Mouse (Mus musculus) spleen, adult 2 months (tissue): ENCODE results near the gene Esyt1. TPM values are rescaled to one million over a fixed set of nuclear protein-coding genes. Genes with fewer than 3 reads are reported as not detected.
"Not testable (repeated sequence)": the region's sequence is repeated elsewhere in the genome, so short reads cannot be mapped to it uniquely, and the experiment has no call there.

Experiments
- DNase-seq, 2 experiments: peaks; one replicate each; pipeline versions ENCODE4 v3.0.0 to v3.0.0-alpha.2; 2012 to 2021; ENCODE audit warnings: low spot score in 2 of 2, low read depth in 1 of 2
- H3K27ac ChIP-seq: fragments of 200-500 bp; 2 replicates; pipeline ENCODE4 v1.5.1; 2012; ENCODE audit warnings: low read length, inconsistent platforms; ENCODE audit not compliant: insufficient read depth
- H3K27me3 ChIP-seq: fragments of 200-500 bp; 2 replicates; pipeline ENCODE4 v1.6.1; 2012; ENCODE audit warnings: mild to moderate bottlenecking, moderate library complexity, low read length, inconsistent platforms; ENCODE audit not compliant: control insufficient read depth, insufficient read depth
- H3K36me3 ChIP-seq: fragments of 200-500 bp; 2 replicates; pipeline ENCODE4 v1.6.1; 2012; ENCODE audit warnings: mild to moderate bottlenecking, low read length, inconsistent platforms; ENCODE audit not compliant: control insufficient read depth, insufficient read depth
- H3K4me1 ChIP-seq: fragments of 200-500 bp; 2 replicates; pipeline ENCODE4 v1.6.1; 2011; ENCODE audit warnings: inconsistent platforms; ENCODE audit not compliant: control insufficient read depth, insufficient read depth, insufficient read length
- H3K4me3 ChIP-seq: fragments of 200-500 bp; 2 replicates; pipeline ENCODE4 v1.5.1; 2011; ENCODE audit warnings: mild to moderate bottlenecking, inconsistent platforms; ENCODE audit not compliant: insufficient read depth, insufficient read length; ENCODE audit errors: extremely low read depth
- CTCF ChIP-seq: fragments of 200-500 bp; IDR thresholded peaks from 2 replicates; pipeline ENCODE4 v1.5.1; 2011; ENCODE audit warnings: mild to moderate bottlenecking, inconsistent platforms; ENCODE audit not compliant: insufficient read depth, insufficient read length, insufficient replicate concordance; ENCODE audit errors: extremely low read depth
- POLR2A ChIP-seq: fragments of 200-500 bp; IDR thresholded peaks from 2 replicates; pipeline ENCODE4 v1.6.1; 2011; ENCODE audit warnings: low read depth, low read length, inconsistent platforms
- WGBS: fragments of 180-500 bp; shearing (Covaris S2); methylation state at CpG from one replicate; pipeline ENCODE4 v1.1.7; 2018; 5-methylcytosine and 5-hydroxymethylcytosine counted together
- polyA plus RNA-seq: library from polyadenylated mRNA; depleted of rRNA; stranded (reverse); fragments of >200 nt; gene quantifications from 2 replicates; pipeline ENCODE4 v1.2.3, GENCODE M21; 2012

Gene Esyt1
- polyA plus RNA-seq, 1 experiment = 121 TPM

DNA sequence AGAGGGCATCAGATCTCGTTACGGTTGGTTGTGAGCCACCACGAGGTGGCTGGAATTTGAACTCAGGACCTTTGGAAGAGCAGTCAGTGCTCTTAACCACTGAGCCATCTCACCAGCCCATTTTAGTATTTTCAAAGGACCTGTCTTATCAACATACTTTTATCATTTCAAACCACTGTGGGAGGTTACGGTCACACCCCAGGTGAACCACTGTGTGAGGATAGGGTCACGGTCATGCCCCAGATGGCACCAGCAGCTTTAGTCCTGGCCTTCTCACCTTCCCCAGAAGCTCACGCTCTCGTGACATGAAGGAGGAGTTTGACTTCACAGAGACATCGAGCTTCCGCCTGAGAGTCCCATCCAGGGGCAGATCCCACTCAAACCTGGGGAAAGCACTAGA, 14.5 kb downstream of the Esyt1 start:
- H3K4me1 ChIP-seq = no peaks in the 10 kb centered on the region
- no peaks in the 10 kb centered on the region for H3K27me3 ChIP-seq
- H3K27ac ChIP-seq = no peak overlapping the region
- DNase-seq = no peak
- 90% methylated on average over 9 of the region's 9 CpGs for WGBS
- no peak overlapping the region for H3K4me3 ChIP-seq
- peaks cover 50% of the 10 kb centered on the region for H3K36me3 ChIP-seq
- TF ChIP-seq POLR2A = no peak
- no peak for TF ChIP-seq CTCF

DNA sequence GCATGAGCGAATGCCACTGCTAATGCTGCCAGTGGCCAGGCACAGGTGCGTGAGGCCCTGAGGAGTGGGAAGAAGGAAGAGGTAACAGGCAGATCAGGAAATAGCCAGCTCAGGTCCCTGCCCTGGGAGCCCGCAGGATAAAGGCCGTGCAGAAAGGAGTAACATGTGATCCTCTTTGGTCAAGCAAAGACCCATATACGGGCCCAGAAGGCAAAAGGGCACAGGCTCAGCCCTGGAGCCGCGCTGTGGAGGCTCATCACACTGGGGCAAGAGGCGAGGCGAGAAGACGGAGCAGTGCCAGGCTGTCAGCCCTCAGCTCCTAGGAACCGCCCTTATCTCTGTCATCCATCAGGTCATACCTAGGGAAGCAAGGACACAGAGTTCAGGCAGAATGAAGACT, 15.4 kb downstream of the Esyt1 start:
- DNase-seq = no peak
- TF ChIP-seq POLR2A (no peak), CTCF (no peak)
- 97% methylated on average over 11 of the region's 11 CpGs for WGBS

DNA sequence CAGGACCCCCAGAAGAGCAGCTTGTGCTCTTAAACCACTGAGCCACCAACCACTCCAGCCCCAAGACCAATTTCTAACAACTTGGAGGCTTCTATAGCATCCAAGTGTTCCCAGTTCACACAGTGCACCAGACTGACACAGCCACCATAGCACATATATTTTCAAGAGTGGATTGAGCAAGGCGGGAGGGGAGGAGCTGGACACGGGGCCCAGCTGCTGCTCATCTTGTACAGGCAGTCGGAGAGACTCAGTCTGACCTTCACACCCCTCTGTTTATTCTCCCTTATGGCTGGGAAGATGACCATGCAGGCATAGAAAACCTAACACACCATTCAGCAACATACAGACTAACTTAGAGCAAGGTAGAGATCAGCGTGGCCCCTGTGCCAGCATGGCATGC, 15.8 kb downstream of the Esyt1 start:
- H3K4me1 ChIP-seq = peaks cover 2% of the 10 kb centered on the region; the same call in 1 of the 2 replicates
- no peak for TF ChIP-seq POLR2A
- TF ChIP-seq CTCF = no peak
- peaks cover 38% of the 10 kb centered on the region for H3K36me3 ChIP-seq
- no peak for DNase-seq
- no peak overlapping the region for H3K4me3 ChIP-seq
- H3K27ac ChIP-seq = no peak overlapping the region
- WGBS = 90% methylated on average over 4 of the region's 4 CpGs
- no peaks in the 10 kb centered on the region for H3K27me3 ChIP-seq

More for the DNA sequence above, 15.4 kb downstream of the Esyt1 start:
- no peak overlapping the region for H3K4me3 ChIP-seq
- no peaks in the 10 kb centered on the region for H3K4me1 ChIP-seq
- H3K36me3 ChIP-seq = peaks cover 42% of the 10 kb centered on the region
- H3K27ac ChIP-seq = no peak overlapping the region
- H3K27me3 ChIP-seq = no peaks in the 10 kb centered on the region

DNA sequence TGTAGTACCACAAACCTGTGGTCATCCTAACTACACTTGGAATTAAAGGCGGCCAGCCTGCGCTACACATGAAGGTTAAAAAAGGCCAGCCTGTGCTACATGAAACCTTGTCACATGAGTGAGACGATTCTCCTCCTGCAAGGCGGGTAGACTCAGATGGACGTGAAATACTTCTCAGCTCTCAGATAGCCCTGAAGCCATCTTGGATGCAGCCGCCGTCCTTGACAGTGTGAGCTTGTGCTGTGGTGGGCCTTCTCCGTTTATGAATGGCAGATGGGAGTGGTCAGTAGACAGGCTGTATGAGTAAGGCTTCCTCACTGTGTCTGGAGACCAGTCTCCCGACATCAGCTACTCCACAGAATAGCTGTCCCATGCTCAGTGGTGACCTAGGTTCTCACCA, 16.5 kb downstream of the Esyt1 start:
- Histone ChIP-seq H3K4me3 (no peak overlapping the region), H3K36me3 (peaks cover 37% of the 10 kb centered on the region), H3K27me3 (no peaks in the 10 kb centered on the region), H3K27ac (no peak overlapping the region), H3K4me1 (peaks cover 8% of the 10 kb centered on the region; the same call in 1 of the 2 replicates)
- TF ChIP-seq POLR2A (no peak), CTCF (no peak)
- DNase-seq = no peak
- WGBS = 90% methylated on average over 9 of the region's 9 CpGs

DNA sequence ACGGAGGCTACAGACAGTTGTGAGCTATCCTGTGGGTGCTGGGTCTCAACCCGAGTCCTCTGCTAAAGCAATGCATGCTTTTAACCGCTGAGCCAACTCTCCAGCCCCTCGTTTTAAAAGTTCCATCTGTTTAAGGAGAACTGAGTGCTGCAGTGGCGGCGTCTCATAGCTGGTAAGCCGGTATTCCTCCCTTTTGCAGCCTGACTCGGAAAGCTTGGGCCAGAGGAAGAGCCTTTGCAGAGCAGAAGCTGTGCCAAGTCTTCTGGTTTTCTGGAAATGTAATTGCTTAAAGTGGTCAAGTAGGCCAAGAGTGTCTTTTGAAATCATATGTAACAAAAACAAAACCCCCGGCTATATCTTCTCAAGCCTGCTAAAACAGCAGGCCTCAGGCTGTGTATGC, 17.4 kb downstream of the Esyt1 start:
- Histone ChIP-seq H3K4me1 (peaks cover 10% of the 10 kb centered on the region; the same call in 1 of the 2 replicates), H3K27ac (no peak overlapping the region), H3K36me3 (peaks cover 31% of the 10 kb centered on the region), H3K4me3 (no peak overlapping the region), H3K27me3 (no peaks in the 10 kb centered on the region)
- DNase-seq = no peak
- TF ChIP-seq CTCF (no peak), POLR2A (no peak)
- 84% methylated on average over 9 of the region's 9 CpGs for WGBS

DNA sequence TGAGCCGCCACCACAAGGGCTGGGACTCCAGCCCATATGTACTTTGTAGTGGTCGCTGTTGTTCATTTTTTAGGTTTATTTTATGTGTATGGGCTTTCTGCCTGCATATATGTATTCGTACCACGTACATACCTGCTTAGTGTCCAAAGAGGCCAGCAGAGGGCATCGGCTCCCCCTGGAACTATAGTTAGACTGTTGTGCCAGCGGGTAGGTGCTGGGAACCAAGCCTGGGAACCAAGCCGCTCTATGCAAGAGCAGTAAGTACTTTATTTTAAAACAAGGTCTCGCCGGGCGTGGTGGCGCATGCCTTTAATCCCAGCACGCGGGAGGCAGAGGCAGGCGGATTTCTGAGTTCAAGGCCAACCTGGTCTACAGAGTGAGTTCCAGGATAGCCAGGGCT, 19.7 kb downstream of the Esyt1 start:
- Histone ChIP-seq H3K4me3 (no peak overlapping the region), H3K36me3 (peaks cover 11% of the 10 kb centered on the region), H3K4me1 (peaks cover 10% of the 10 kb centered on the region; the same call in 1 of the 2 replicates), H3K27ac (no peak overlapping the region), H3K27me3 (no peaks in the 10 kb centered on the region)
- DNase-seq = no peak
- TF ChIP-seq CTCF = no peak
- TF ChIP-seq POLR2A = no peak
- 94% methylated on average over 14 of the region's 14 CpGs for WGBS

DNA sequence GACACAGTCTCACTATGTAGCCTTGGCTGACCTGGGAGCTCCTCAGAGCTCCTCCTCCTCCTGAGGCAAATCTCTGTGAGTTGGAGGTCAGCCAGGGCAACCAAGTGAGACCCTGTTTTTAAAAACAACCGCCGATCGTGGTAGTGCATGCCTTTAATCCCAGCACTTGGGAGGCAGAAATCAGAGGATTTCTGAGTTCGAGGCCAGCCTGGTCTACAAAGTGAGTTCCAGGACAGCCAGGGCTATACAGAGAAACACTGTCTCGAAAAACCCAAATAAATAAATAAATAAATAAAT, 20.4 kb downstream of the Esyt1 start:
- H3K4me3 ChIP-seq, DNase-seq, H3K36me3 ChIP-seq, H3K27me3 ChIP-seq, H3K4me1 ChIP-seq: not testable (repeated sequence)
- 44% methylated on average over 5 of the region's 5 CpGs for WGBS
- H3K27ac ChIP-seq = peak overlapping the region; percentile 85; the same call in 1 of the 2 replicates
